Mouse (Mus musculus): ENCODE results near the gene Cbs. TPM values are rescaled to one million over a fixed set of nuclear protein-coding genes. Genes with fewer than 3 reads are reported as not detected.

Cbs gene
- polyA plus RNA-seq, 1 experiment from 2014 or later: 2.4 TPM

- Histone ChIP-seq H3K27ac (ENCODE audit: low read depth, low read length) (no peak overlapping the region), H3K4me3 (ENCODE audit: low read depth, low read length) (peak overlapping the region; percentile 45), H3K9me3 (ENCODE audit: control insufficient read depth, low read length) (no peaks in the 10 kb centered on the region), H3K27me3 (ENCODE audit: control insufficient read depth, insufficient read depth, low read length) (peaks cover 20% of the 10 kb centered on the region), H3K9ac (ENCODE audit: low read length) (peak overlapping the region; percentile 35), H3K4me1 (ENCODE audit: control insufficient read depth, insufficient read depth, low read length) (peaks cover 9% of the 10 kb centered on the region; the same call in 1 of the 2 replicates), H3K36me3 (ENCODE audit: control insufficient read depth, insufficient read depth, low read length) (no peaks in the 10 kb centered on the region), H3K4me2 (ENCODE audit: low read depth) (peak overlapping the region; percentile 91)
- peak; percentile 20 for DNase-seq (ENCODE audit: low spot score)
- 0 out of 2 replicates have a peak, but pooled peaks have one; percentile 16 for ATAC-seq (ENCODE audit: insufficient read depth, low FRiP score, low TSS enrichment)
- 4% methylated on average over 41 of the region's 45 CpGs for WGBS
Measured at GRCm38 (mm10) chr17:31636277-31636941, 629 bp downstream of the Cbs start.

- DNase-seq (ENCODE audit: low spot score) (no peak), ATAC-seq (ENCODE audit: insufficient read depth, low FRiP score, low TSS enrichment) (no peak)
- Histone ChIP-seq H3K4me1 (ENCODE audit: control insufficient read depth, insufficient read depth, low read length) (peaks cover 9% of the 10 kb centered on the region; the same call in 1 of the 2 replicates), H3K4me3 (ENCODE audit: low read depth, low read length) (no peak overlapping the region), H3K9me3 (ENCODE audit: control insufficient read depth, low read length) (no peaks in the 10 kb centered on the region), H3K9ac (ENCODE audit: low read length) (no peak overlapping the region), H3K36me3 (ENCODE audit: control insufficient read depth, insufficient read depth, low read length) (no peaks in the 10 kb centered on the region), H3K27me3 (ENCODE audit: control insufficient read depth, insufficient read depth, low read length) (peaks cover 20% of the 10 kb centered on the region), H3K27ac (ENCODE audit: low read depth, low read length) (no peak overlapping the region), H3K4me2 (ENCODE audit: low read depth) (peak overlapping the region; percentile 91; the same call in 1 of the 2 replicates)
- 54% methylated on average over 11 of the region's 11 CpGs for WGBS
Measured at GRCm38 (mm10) chr17:31635781-31636180, 1.3 kb downstream of the Cbs start.

DNA sequence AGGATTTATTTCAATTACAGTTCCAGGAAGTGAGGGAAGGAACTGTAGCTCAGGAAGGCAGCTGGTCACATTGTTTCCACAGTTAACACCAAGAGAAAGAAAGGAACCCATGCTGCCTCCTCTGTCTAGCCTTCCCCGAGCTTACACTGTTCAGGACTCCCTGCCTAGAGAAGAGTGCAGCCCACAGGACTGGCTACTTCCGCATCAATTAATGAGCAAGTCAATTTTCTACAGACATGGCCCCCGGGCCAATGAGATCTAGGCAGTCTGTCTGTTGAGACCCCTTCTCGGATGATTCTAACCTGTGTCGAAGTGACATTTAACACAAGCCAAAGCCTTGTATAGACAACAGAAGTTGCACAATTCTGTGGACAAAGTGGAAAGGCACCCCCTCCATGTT, 2.1 kb downstream of the Cbs start:
- no peaks in the 10 kb centered on the region for H3K36me3 ChIP-seq (ENCODE audit: control insufficient read depth, insufficient read depth, low read length)
- H3K4me3 ChIP-seq (ENCODE audit: low read depth, low read length): no peak overlapping the region
- no peak overlapping the region for H3K9ac ChIP-seq (ENCODE audit: low read length)
- 83% methylated on average over 5 of the region's 5 CpGs for WGBS
- DNase-seq (ENCODE audit: low spot score) (no peak), ATAC-seq (ENCODE audit: insufficient read depth, low FRiP score, low TSS enrichment) (no peak)
- H3K4me2 ChIP-seq (ENCODE audit: low read depth): no peak overlapping the region
- no peak overlapping the region for H3K27ac ChIP-seq (ENCODE audit: low read depth, low read length)
- H3K9me3 ChIP-seq (ENCODE audit: control insufficient read depth, low read length): no peaks in the 10 kb centered on the region
- H3K27me3 ChIP-seq (ENCODE audit: control insufficient read depth, insufficient read depth, low read length): peaks cover 20% of the 10 kb centered on the region
- peaks cover 9% of the 10 kb centered on the region; the same call in 1 of the 2 replicates for H3K4me1 ChIP-seq (ENCODE audit: control insufficient read depth, insufficient read depth, low read length)

- H3K9me3 ChIP-seq (ENCODE audit: control insufficient read depth, low read length): no peaks in the 10 kb centered on the region
- H3K4me3 ChIP-seq (ENCODE audit: low read depth, low read length): no peak overlapping the region
- peaks cover 20% of the 10 kb centered on the region for H3K27me3 ChIP-seq (ENCODE audit: control insufficient read depth, insufficient read depth, low read length)
- H3K36me3 ChIP-seq (ENCODE audit: control insufficient read depth, insufficient read depth, low read length): no peaks in the 10 kb centered on the region
- no peak overlapping the region for H3K27ac ChIP-seq (ENCODE audit: low read depth, low read length)
- DNase-seq (ENCODE audit: low spot score): no peak
- no peak for ATAC-seq (ENCODE audit: insufficient read depth, low FRiP score, low TSS enrichment)
- no peak overlapping the region for H3K4me2 ChIP-seq (ENCODE audit: low read depth)
- no peak overlapping the region for H3K9ac ChIP-seq (ENCODE audit: low read length)
- peaks cover 9% of the 10 kb centered on the region; the same call in 1 of the 2 replicates for H3K4me1 ChIP-seq (ENCODE audit: control insufficient read depth, insufficient read depth, low read length)
- WGBS: 63% methylated on average over 6 of the region's 6 CpGs
Measured at GRCm38 (mm10) chr17:31633007-31633406, 4.0 kb downstream of the Cbs start.

DNA sequence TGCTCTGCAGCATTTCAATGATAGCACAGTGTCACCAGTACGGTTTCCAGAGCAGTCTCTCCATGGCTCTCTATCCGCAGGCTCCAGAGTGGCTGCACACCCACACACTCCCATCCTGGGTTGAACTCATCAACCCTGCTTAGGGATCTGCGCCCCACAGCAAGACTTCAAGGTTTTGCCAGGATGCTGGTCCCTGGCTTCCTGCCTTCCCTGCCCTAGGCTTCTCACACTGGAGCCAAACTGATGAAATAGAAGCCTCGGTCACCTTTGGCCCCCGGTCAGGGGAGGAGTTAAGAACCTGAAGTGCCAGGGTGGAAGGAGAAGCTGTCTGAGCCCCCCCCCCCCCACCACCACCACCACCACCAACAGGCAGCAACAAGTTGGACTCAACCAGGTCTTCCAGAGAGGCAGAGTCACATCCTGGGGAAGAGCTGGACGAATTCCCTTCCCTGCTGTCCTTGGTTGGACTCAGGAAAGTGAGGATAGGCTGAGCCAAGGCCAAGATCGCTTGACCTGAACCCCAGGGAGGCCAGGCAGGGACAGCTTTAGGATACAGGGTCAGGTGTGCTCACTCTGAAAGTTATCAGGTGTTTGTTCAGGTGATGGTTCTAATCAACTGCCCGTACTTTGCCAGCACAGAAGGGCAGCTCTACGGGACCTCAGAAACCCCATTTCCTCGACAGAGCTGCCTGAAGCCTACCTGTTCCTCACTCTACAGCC, 5.8 kb downstream of the Cbs start:
- Histone ChIP-seq H3K4me1 (ENCODE audit: control insufficient read depth, insufficient read depth, low read length) (peaks cover 3% of the 10 kb centered on the region; the same call in 1 of the 2 replicates), H3K9me3 (ENCODE audit: control insufficient read depth, low read length) (no peaks in the 10 kb centered on the region), H3K27ac (ENCODE audit: low read depth, low read length) (no peak overlapping the region), H3K4me2 (ENCODE audit: low read depth) (no peak overlapping the region), H3K4me3 (ENCODE audit: low read depth, low read length) (no peak overlapping the region), H3K36me3 (ENCODE audit: control insufficient read depth, insufficient read depth, low read length) (no peaks in the 10 kb centered on the region), H3K9ac (ENCODE audit: low read length) (no peak overlapping the region), H3K27me3 (ENCODE audit: control insufficient read depth, insufficient read depth, low read length) (peaks cover 9% of the 10 kb centered on the region)
- 84% methylated on average over 10 of the region's 10 CpGs for WGBS
- ATAC-seq (ENCODE audit: insufficient read depth, low FRiP score, low TSS enrichment) (no peak), DNase-seq (ENCODE audit: low spot score) (no peak)

- no peaks in the 10 kb centered on the region for H3K9me3 ChIP-seq (ENCODE audit: control insufficient read depth, low read length)
- H3K4me2 ChIP-seq (ENCODE audit: low read depth): no peak overlapping the region
- no peak overlapping the region for H3K4me3 ChIP-seq (ENCODE audit: low read depth, low read length)
- 92% methylated on average over 2 of the region's 2 CpGs for WGBS
- DNase-seq (ENCODE audit: low spot score) (no peak), ATAC-seq (ENCODE audit: insufficient read depth, low FRiP score, low TSS enrichment) (no peak)
- H3K36me3 ChIP-seq (ENCODE audit: control insufficient read depth, insufficient read depth, low read length): no peaks in the 10 kb centered on the region
- no peaks in the 10 kb centered on the region for H3K27me3 ChIP-seq (ENCODE audit: control insufficient read depth, insufficient read depth, low read length)
- no peak overlapping the region for H3K27ac ChIP-seq (ENCODE audit: low read depth, low read length)
- no peak overlapping the region for H3K9ac ChIP-seq (ENCODE audit: low read length)
- H3K4me1 ChIP-seq (ENCODE audit: control insufficient read depth, insufficient read depth, low read length): no peaks in the 10 kb centered on the region
Measured at GRCm38 (mm10) chr17:31627961-31628360, 9.1 kb downstream of the Cbs start.

- Histone ChIP-seq H3K4me3 (ENCODE audit: low read depth, low read length) (no peak overlapping the region), H3K27me3 (ENCODE audit: control insufficient read depth, insufficient read depth, low read length) (no peaks in the 10 kb centered on the region), H3K9me3 (ENCODE audit: control insufficient read depth, low read length) (no peaks in the 10 kb centered on the region), H3K4me2 (ENCODE audit: low read depth) (no peak overlapping the region), H3K36me3 (ENCODE audit: control insufficient read depth, insufficient read depth, low read length) (no peaks in the 10 kb centered on the region), H3K4me1 (ENCODE audit: control insufficient read depth, insufficient read depth, low read length) (no peaks in the 10 kb centered on the region), H3K27ac (ENCODE audit: low read depth, low read length) (no peak overlapping the region), H3K9ac (ENCODE audit: low read length) (no peak overlapping the region)
- ATAC-seq (ENCODE audit: insufficient read depth, low FRiP score, low TSS enrichment) (no peak), DNase-seq (ENCODE audit: low spot score) (no peak)
- 90% methylated on average over 4 of the region's 4 CpGs for WGBS
Measured at GRCm38 (mm10) chr17:31623101-31623500, 13.9 kb downstream of the Cbs start.

- no peak for DNase-seq (ENCODE audit: low spot score)
- Histone ChIP-seq H3K9ac (ENCODE audit: low read length) (no peak overlapping the region), H3K27ac (ENCODE audit: low read depth, low read length) (no peak overlapping the region), H3K4me1 (ENCODE audit: control insufficient read depth, insufficient read depth, low read length) (no peaks in the 10 kb centered on the region), H3K27me3 (ENCODE audit: control insufficient read depth, insufficient read depth, low read length) (no peaks in the 10 kb centered on the region), H3K9me3 (ENCODE audit: control insufficient read depth, low read length) (no peaks in the 10 kb centered on the region), H3K4me2 (ENCODE audit: low read depth) (no peak overlapping the region), H3K36me3 (ENCODE audit: control insufficient read depth, insufficient read depth, low read length) (no peaks in the 10 kb centered on the region), H3K4me3 (ENCODE audit: low read depth, low read length) (no peak overlapping the region)
- 70% methylated on average over 4 of the region's 4 CpGs for WGBS
- no peak for ATAC-seq (ENCODE audit: insufficient read depth, low FRiP score, low TSS enrichment)
Measured at GRCm38 (mm10) chr17:31613086-31613755, 23.8 kb downstream of the Cbs start.
